Mouse (Mus musculus) 416B (cell line): Measurements from ENCODE around the gene Ate1.
A peak's percentile ranks its signal among the peaks of the same experiment; 100 is the strongest.
"Not testable (repeated sequence)": the region's sequence is repeated elsewhere in the genome, so short reads cannot be mapped to it uniquely, and the experiment has no call there.

Source experiments
- DNase-seq: peaks from one replicate; pipeline ENCODE4 v3.0.0; 2011; ENCODE audit warnings: low read depth

The Ate1 gene

DNA sequence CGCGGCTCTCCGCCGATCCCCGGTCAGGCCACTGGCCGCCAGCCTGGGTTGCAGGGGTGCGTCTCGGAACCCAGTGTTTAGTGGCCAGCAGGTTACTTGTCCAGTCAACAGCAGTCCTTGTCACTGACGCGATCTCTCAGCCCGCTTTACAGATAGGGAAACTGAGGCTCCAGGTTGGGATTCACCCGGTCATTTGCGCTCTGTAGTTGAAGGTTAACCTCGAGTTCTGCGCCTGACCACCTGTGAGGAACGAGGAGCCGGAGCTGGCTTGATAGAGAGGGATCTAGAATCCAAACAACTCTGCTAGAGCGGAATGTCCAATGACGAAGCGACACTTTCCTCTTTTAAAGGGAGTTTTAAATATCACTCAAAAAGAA, at the start of gene Ate1:
Gene Ate1 (minus strand): TSS at position 321 of the 377 bp plus-strand sequence.
- DNase-seq: no peak

DNA sequence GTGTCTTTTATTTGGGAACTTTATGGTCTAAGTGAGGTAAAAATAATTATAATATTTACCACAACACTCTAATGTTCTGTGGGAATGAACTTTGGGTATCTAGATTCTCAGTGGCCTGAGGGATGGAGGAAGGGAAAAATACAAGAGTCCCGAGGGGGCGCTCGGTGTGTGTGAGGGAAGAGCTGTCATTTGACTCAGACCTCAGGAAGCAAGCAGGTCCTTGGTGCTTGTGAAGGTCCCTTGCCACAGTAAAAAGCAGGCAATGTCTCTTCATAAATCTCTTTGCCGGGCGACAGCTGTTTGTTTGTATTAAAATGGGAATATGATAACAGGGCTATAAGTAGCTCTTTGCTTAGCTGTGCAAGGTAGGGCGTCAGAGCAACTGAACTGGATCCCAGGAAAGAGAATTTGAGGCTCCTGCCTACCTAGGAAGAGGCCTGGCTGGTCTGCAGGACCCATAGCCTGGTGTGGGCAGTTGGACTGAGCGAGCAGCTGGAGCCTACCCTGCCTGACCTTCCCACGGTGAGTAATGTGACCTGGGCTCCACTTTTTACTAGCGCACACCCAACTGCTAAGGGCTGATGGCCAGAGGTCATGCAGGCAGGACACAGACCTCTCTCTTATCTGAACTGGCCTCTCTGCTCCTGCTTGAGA, 48.7 kb upstream of the Ate1 start:
- no peak for DNase-seq

DNA sequence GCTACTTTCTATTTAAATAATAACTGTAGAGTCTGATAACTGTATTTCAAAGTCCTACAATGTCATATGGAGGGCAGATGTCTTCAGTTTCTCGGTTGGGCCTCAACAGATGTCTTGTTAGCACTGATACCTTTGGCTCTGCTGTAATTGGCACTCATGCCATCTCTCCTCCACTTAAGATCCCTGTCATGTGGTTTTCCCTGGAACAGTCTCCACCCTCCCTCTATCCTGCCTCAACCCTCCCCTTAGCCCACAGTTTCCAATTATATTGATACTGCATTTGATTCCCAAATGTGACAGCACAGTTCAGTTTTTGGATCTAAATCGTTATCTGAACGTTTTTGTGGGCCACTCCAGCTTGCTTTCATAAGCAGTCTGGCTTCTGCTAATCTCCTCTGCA, 44.4 kb upstream of the Ate1 start:
- no peak for DNase-seq

DNA sequence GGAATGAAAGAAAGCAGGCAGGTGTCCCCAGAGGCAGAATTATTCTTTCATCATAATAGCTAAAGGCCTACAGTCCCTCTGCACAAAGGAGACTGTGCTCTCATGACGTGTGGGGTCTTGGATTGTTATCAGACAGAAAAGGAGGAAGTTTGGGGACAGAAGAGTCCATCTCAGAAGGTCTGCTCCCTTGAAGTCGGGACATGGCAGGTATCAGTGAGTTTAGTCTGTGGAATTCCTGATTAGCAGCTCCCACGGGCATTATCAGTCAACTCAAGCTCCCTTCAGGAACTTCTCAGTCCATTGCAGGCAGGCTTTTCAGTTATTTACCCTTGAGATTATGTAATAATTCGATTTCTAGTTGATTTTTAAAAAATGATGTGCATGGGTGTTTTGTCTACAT, 43.7 kb upstream of the Ate1 start:
- DNase-seq: no peak

DNA sequence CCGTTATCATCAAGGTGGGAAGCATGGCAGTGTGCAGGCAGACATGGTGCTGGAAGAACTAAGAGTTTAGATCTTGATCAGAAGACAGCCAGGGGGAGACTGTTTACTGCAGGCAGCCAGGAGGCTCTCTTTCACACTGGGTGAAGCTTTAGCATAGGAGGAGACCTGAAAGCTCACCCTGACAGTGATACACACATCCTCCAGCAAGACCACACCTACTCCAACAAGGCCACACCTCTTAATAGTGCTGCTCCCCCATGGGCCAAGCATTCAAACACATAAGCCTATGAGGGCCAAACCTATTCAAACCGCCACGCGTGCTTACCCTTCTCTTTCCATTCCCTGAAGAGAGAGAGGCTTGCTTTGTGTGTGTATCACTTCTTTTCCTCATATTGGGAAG, 43.1 kb upstream of the Ate1 start:
- no peak for DNase-seq

DNA sequence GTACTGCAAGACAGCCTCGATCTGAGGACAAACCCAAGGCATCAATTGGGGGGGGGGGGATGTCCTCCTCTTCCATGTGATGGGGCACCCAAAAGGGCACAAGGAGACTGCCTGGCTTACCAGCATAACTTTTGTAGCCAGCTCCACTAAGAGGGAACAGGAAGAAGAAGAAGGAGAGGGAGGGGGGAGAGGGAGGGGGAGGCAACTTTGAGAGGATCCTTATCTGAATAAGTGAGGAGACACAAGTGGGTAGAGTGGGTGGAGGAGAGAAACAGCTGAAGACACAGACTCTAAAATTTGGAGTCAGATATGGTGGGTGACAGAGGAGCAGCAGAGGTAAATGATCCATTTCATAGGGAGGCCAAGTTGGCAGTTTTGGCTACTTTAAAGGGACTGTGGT, 40.8 kb upstream of the Ate1 start:
- no peak for DNase-seq

DNA sequence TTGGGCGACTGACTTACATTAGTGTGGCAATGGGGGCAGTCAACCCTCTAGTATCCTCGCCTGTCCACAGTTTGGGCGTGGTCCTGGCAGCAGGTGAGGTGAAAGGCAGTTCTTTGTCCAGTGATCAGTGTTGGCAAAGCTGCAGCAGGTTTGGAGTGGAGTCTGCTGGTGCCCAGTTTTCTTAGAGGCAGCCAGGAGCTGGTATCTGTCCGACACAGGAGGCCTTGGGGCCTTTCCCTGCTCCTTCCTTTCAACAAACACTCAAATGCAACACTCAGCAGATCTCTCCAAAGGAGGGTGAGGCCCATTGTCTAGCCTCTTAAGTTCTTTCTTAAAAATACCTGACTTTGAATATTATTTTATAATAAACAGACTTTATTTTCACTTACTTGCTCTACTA, 38.4 kb upstream of the Ate1 start:
- DNase-seq: no peak

DNA sequence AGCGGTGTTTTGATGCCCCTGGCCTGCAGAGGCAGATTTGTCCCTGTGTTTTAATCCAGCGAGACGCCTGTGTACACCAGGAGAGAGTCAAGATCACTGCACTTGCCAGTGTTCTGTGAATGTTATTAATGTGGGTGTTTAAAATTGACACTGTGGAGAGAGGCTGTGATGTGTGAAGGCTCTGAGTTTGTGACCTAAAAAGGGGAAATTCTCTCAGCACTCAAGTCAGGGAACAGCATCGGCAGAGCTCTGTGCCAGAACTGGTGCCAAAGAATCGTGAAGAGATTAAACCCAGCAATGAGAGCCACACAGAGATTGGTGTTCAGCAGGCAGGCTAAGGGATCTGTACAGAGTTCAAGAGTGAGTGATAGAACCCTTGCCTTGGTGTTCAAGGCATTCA, 35.4 kb upstream of the Ate1 start:
- no peak for DNase-seq

DNA sequence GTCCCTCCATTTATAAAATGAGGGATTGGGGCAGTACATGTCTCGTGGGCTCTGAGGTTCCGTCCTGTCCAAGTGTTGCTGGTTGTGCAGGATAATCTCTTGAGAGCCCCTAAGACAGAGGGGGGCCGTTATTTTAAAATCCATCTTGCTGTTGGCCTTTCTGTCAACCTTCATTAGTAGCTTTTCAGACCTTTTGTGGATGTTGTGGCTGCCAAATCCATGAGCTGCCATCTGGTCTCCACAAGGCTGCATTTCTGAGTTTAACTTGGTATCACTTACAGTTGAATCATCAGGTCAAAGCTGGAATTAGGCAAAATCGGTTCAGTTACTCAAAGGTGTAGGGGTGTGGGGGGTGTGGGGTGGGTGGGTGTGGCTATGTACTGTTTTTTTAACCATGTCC, 33.2 kb upstream of the Ate1 start:
- DNase-seq: no peak

DNA sequence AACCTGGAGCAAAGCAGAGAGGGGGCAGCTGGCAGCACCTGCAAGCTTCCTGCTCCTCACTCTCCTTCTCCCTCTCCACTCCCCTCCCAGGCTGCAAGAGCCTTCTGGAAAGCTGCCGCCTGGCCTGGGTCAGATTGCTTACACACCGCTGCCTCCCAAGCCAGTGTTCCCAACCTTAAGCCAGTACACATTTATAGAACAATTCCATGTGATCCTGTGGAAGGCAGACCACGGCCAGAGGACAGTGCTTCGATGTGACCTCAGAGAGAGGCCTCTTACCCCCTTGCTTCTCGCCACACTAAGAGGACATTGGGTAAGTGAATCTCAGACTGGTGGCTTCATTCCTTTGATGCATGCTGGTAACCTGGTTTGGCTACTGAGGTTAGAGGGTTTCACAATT, 32.6 kb upstream of the Ate1 start:
- no peak for DNase-seq

DNA sequence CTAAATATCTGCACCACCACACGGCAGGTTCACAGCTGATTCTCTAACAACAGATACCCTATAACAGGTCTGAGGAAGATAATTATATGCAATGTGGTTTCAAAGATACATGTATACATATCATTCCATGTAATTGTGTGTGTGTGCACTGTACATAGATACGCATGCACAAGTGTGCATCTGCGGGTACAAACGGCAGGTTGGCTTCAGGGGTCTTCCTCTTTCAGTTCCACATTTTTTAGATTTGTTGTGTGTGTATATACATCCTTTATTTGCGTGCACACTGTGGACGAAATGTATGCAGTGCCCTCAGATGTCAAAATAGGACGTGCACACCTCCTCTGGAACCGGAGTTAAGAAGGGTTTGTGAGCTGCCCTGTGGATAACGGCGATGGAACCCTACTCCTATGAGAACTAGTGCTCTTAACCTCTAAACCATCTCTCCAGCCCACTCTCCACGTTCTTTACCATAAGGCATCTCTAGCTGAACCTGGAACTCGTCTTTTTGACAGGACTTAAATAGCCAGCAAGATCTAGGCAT, 27.5 kb upstream of the Ate1 start:
- DNase-seq: no peak

DNA sequence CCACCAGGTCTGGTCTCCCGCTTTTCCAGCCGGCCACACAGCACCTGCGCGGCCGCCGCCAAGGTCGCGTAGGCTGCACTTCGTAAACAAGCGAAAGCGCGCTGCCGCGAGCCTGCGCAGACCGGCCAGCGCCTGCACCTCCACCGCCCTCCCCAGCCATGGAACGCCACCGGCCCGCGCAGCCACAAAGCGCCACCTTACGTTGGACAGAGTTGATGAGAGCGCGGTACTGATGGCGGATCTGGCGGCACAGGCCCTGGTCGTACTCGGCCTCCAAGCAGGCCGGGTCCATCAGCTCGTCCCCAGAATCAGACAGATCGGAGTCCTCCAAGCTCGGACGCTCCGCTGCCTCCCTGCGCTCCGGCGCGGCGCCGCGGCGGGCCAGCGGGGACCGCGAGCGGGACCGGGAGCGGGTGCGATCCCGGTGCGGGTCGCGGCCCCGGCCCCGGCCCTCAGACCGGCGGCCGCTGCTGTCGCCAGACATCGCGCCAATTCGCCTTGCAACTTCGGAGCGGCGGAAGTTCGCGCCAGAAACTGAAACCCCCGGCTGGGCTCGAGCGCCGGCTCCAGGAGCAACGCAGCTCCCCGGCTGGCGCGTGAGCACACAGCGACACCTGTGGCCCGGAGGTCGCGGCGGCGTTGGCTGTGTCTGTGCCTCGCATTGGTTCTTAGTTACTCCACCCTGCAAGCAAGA, 26.8 kb upstream of the Ate1 start:
- peak; percentile 95 for DNase-seq

DNA sequence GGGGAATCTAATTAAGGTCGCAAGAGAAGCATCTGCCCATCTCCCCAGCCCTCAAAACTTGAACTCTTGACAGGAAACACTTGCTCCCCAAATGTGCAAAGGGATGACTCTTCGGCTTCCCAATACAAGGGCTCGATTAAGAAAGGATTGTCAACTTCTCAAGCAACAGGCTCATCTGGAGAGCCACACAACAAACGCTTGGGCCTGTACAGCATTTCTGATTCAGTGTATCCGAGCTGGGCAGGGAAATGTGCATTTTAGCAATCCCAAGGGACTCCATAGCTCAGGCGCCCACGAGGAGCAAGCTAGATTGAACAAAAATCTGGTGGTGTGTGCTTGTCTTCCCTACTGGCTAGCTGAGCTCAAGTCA, 26.2 kb upstream of the Ate1 start:
- DNase-seq: no peak

DNA sequence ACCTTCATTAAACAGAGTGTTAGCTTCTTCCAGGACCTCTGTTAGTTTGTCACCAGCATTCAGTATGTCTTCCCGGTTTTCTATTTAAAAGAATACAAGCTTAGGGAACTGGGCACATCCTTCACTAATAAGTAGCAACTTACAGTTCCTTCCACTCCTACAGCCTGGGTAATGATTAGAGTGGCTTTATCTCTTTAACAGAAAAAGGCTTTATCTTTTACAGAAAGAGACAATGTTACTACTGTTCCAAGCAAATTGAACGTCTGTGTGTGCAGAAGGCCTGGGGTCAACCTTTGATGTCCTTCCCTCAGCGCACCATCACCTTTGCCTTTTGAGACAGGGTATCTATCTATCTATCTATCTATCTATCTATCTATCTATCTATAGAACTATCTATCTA, 25.7 kb upstream of the Ate1 start:
- DNase-seq: peak; percentile 10

DNA sequence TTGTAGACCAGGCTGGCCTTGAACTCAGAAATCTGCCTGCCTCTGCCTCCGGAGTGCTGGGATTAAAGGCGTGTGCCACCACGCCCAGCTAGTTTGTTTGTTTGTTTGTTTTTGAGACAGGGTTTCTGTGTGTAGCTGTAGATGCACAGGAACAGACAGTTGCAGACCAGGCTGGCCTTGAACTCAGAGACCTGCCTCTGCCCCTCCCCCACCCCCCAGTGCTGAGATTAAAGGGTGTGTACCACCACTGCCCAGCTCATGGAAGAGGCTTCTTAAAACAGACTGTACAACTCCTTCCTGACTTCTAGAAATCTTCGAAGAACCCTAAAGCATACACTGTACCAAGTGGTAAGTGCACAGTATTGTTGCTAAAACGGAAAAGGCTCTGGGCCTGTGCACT, 25.2 kb upstream of the Ate1 start:
- peak; percentile 10 for DNase-seq

DNA sequence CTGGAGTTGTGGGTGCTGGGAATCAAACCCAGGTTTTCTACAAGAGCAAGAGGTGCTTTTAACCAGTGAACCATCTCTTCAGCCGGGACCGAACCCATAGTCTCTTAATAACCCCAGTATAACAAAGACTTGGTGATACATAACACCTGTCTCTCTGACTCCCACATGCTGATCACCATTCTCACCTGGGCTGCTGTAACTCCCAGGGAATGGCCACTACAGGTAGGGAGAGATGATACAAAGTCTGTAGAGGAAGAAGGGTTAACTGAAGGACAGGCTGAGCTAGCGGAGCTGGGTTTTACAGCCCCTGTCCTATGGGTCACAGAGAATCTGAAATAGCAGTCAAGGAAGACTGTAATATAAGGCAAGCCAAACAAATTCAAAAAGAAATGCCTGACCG, 23.0 kb upstream of the Ate1 start:
- no peak for DNase-seq

DNA sequence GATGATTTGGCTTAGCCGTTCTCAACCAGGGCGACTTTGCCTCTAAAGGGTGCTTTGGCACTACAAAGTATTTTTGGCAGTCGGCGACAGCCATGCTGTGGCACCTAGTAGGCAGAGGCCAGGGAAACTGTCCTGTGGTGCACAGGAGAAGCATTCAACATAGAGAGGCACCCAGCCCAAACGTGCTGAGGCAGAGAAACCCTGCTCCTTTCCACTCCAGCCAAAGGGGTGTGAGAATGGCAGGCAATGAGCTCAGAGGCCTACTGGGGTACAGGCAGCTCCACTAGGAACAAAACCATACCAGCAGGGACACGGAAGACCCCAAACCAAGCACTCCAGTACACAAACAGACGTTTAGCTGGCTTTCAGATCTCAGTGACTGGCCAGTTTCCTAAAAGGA, 20.0 kb upstream of the Ate1 start:
- no peak for DNase-seq

DNA sequence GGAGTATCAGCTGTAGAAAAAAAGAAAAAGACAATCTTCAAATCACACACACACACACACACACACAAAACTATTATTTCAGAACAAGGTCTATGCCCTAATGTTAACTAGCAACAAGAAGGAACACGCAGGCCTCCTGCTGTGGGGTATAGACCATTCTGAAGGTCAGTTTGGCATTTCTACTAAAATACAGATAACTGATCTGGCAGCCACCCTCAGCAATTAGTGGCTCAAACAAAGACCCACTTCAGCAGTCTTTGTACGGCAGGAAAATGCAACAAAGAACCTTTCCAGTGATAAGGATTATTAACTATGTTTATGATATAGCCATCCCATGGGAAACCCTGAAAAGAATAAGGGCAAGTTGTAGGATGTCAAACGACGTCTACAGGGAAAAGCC, 16.9 kb upstream of the Ate1 start:
- no peak for DNase-seq

DNA sequence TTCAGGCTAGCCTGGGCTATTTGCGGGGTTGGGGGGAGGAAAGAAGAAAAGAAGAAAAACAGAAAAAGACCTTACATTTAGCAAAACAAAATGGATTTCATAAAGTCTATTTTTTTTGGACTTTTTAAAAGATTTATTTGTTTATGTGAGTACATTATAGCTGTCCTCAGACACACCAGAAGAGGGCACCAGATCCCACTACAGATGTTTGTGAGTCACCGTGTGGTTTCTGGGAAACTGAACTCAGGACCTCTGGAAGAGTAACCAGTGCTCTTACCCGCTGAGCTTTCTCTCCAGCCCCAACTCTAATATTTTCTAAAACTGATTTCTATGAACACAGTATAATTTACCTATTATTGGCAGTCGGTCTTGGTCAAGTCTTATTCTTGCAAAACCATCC, 15.0 kb upstream of the Ate1 start:
- no peak for DNase-seq

DNA sequence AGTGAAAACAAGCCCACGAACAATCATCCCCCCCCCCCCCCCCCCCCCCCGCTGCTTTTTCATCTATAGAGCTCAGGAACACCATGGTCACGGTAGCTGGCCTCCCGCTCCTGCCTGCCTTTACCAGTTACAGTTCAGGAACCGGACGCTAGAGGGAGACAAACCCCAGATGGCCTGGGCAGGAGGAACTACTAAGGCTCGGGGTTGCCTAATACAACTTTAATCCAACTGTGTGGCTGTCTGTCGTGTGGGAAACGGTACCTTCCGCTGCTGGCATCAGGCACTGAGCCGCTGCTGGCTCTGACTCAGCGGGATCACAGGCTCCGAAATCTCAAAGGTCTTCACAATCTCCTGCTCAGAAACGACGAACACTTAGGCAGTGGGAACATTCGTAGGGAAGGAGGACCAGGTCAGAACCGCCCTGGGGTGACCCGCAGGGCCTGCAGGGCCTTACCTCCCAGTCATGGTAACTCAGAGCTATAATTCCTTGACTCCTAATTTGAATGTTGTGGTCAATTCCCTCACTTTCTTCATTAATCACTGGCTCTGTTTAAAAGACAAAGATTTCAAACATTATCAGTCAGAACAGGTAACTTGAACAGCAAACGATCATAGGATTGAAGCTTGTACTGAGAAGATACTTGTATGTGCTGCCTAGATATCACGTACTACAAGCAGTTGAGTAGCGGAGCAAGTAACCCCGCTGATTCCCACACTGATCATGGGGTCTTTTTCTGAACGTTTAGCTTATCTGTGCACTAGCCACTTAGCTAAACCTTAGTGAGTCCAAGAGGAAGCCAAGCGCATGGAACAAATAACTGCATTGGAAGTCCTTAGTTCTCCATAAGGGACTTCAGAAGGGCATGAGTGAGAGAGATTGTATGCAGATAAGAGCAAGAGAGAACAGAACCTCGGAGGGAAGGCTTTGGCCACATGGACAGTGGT, 13.4 kb upstream of the Ate1 start:
- DNase-seq: peak; percentile 93

DNA sequence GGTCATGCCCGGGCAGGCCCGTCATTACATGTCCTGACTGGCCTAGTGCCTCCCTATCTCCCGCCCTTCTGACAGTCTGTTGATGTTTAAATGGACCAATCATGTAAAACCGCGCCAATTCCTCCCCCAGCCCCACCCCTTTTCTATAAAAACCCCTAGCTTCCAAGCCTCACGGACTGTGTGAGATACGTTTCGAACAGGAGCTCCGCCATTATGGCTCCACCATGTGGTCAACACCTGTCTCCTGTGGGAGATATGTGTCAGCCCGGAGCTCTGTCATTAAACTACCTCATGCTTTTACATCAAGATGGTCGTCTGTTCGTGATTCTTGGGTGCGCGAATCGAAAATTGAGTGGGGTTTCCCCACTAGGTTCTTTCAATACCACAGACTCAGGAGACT, 11.0 kb upstream of the Ate1 start:
- not testable (repeated sequence) for DNase-seq

DNA sequence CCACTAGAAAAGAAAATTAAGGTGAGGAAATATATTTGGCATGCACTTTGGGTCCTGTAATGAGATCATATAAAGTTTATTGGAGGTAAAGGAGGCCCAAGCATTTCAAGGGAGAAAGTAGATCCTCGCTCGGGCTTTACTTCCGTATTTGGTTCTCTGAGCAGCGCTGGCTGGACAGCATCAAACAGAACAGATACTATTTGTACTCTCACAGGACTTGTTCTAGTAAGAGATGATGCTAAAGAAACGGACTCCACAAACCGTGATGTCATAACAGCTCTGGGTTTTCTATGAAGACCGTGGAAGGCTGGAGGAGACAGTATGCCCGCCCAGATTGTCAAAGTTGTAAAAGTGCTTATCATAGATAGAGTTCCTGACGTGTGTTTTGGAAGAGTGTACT, 7.1 kb upstream of the Ate1 start:
- DNase-seq: no peak

DNA sequence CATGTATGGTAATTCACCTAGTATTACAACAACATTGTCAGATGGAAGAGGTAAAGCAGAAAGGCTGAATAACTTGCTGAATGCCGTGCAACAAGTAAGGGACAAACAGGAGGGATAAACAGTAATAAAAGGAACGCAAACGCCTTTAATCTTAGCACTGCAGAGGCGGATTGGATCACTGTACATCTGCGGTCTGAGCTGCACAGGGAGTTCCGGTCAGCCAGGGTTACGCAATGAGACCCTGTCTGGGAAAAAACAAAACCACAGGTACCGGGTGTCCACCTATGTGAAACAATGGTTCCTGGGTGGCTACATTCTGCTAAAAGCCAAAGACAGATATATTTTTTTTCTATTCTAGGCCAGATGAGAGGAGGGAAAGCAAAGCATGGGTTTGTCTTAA, 3.3 kb upstream of the Ate1 start:
- DNase-seq: peak; percentile 78
